8 mouse cellular contexts compared by ENCODE assay signal in genomic region chr13:37826994-37827262, GRCm38 (mm10). TPM values are rescaled to one million over a fixed set of nuclear protein-coding genes. Genes with fewer than 3 reads are reported as not detected.
DNase-seq lines count a peak whose midpoint lies in the region; ATAC-seq and TF ChIP-seq lines count a peak whose summit lies in the region.

No protein-coding gene starts in this region.

- H3K9ac ChIP-seq in embryonic facial prominence, embryonic 11.5 days (replicated peaks; ENCODE audit: low read length) = peak overlapping the region; percentile 69
- H3K9ac ChIP-seq in intestine, embryonic 15.5 days = peak overlapping the region; percentile 85
- H3K9ac ChIP-seq in neural tube, embryonic 13.5 days = peak overlapping the region; percentile 76

- ATAC-seq in embryonic facial prominence, embryonic 11.5 days (replicated peaks; ENCODE audit: insufficient number of reproducible peaks, low FRiP score, low TSS enrichment, low read depth) = peak; percentile 22
- ATAC-seq in intestine, embryonic 15.5 days = peak; percentile 41
- peak; percentile 41 for ATAC-seq in neural tube, embryonic 13.5 days (ENCODE audit: low read depth)

- H3K27me3 ChIP-seq in embryonic facial prominence, embryonic 11.5 days (ENCODE audit: control insufficient read depth, insufficient read depth, low read length) = no peaks in the 10 kb centered on the region
- H3K27me3 ChIP-seq in intestine, embryonic 15.5 days (replicated peaks) = no peaks in the 10 kb centered on the region
- peaks cover 69% of the 10 kb centered on the region for H3K27me3 ChIP-seq in neural tube, embryonic 13.5 days

- H3K9me3 ChIP-seq in embryonic facial prominence, embryonic 11.5 days (replicated peaks; ENCODE audit: control insufficient read depth, low read length) = no peaks in the 10 kb centered on the region
- no peaks in the 10 kb centered on the region for H3K9me3 ChIP-seq in intestine, embryonic 15.5 days
- H3K9me3 ChIP-seq in neural tube, embryonic 13.5 days = no peaks in the 10 kb centered on the region

- peak overlapping the region; percentile 95 for H3K4me2 ChIP-seq in embryonic facial prominence, embryonic 11.5 days (ENCODE audit: low read depth, low read length)
- H3K4me2 ChIP-seq in intestine, embryonic 15.5 days (replicated peaks) = peak overlapping the region; percentile 98
- H3K4me2 ChIP-seq in neural tube, embryonic 13.5 days = peak overlapping the region; percentile 95

- peak overlapping the region; percentile 81 for H3K4me3 ChIP-seq in layer of hippocampus, adult 2 months
- peak overlapping the region; percentile 65 for H3K4me3 ChIP-seq in embryonic facial prominence, embryonic 11.5 days (ENCODE audit: low read depth, low read length)
- peak overlapping the region; percentile 88 for H3K4me3 ChIP-seq in intestine, embryonic 15.5 days (replicated peaks)
- peak overlapping the region; percentile 64 for H3K4me3 ChIP-seq in neural tube, embryonic 13.5 days

- H3K4me1 ChIP-seq in embryonic facial prominence, embryonic 11.5 days (ENCODE audit: control insufficient read depth, insufficient read depth, low read length) = no peaks in the 10 kb centered on the region
- H3K4me1 ChIP-seq in intestine, embryonic 15.5 days (replicated peaks) = peaks cover 28% of the 10 kb centered on the region
- peaks cover 57% of the 10 kb centered on the region for H3K4me1 ChIP-seq in neural tube, embryonic 13.5 days (replicated peaks)

- DNase-seq in layer of hippocampus, adult 2 months (ENCODE audit: low spot score in 2 of 2) = no peak
- DNase-seq in layer of hippocampus, adult 9-11 months = no peak
- no peak for DNase-seq in embryonic facial prominence, embryonic 11.5 days (ENCODE audit: low spot score)
- DNase-seq in right cerebral cortex, postnatal 14 days = no peak
- no peak for DNase-seq in layer of hippocampus, postnatal 10 days (ENCODE audit: low spot score in 2 of 2)
- DNase-seq in thymus, postnatal 4 days = no peak

- TF ChIP-seq CTCF in layer of hippocampus, adult 2 months (conservative IDR thresholded peaks at IDR 0.05) = no peak

- H3K36me3 ChIP-seq in embryonic facial prominence, embryonic 11.5 days (replicated peaks; ENCODE audit: control insufficient read depth, insufficient read depth, low read depth, low read length) = no peaks in the 10 kb centered on the region
- no peaks in the 10 kb centered on the region for H3K36me3 ChIP-seq in intestine, embryonic 15.5 days
- no peaks in the 10 kb centered on the region for H3K36me3 ChIP-seq in neural tube, embryonic 13.5 days

- peak overlapping the region; percentile 89 for H3K27ac ChIP-seq in layer of hippocampus, adult 2 months
- H3K27ac ChIP-seq in embryonic facial prominence, embryonic 11.5 days (replicated peaks; ENCODE audit: low read depth, low read length) = peak overlapping the region; percentile 66
- H3K27ac ChIP-seq in intestine, embryonic 15.5 days = peak overlapping the region; percentile 95
- H3K27ac ChIP-seq in neural tube, embryonic 13.5 days (replicated peaks) = peak overlapping the region; percentile 68

- WGBS in embryonic facial prominence, embryonic 11.5 days = 0% methylated on average over 24 of the region's 36 CpGs
- under 1% methylated on average over 30 of the region's 36 CpGs for WGBS in intestine, embryonic 15.5 days
- WGBS in neural tube, embryonic 13.5 days = 0% methylated on average over 36 of the region's 36 CpGs

RNA-seq across cellular contexts. Expression of gene Rreb1, which starts 48.7 kb away (rescaled TPM):
- total RNA-seq in layer of hippocampus, adult 2 months (2021) = 100 to 1,000 TPM in 1 of 2 experiments, 10 to 100 TPM in 1; 74.1 to 104 TPM
- polyA plus RNA-seq in embryonic facial prominence, embryonic 11.5 days (2014; fragmentation: Nextera tagmentation; extraction: Ambion mirVana) = 6.1 and 7.0 TPM in 2 replicates
- 16.1 and 16.5 TPM in 2 replicates for polyA plus RNA-seq in intestine, embryonic 15.5 days (2015; fragmentation: Nextera tagmentation; extraction: Ambion mirVana)
- 2.7 and 3.7 TPM in 2 replicates for polyA plus RNA-seq in neural tube, embryonic 13.5 days (2015; fragmentation: Nextera tagmentation; extraction: Ambion mirVana)
- 10 to 100 TPM; 22.9 to 27.5 TPM for total RNA-seq in layer of hippocampus, postnatal 10 days (2021)
